7 mouse cellular contexts compared by ENCODE assay signal in the genomic region with DNA sequence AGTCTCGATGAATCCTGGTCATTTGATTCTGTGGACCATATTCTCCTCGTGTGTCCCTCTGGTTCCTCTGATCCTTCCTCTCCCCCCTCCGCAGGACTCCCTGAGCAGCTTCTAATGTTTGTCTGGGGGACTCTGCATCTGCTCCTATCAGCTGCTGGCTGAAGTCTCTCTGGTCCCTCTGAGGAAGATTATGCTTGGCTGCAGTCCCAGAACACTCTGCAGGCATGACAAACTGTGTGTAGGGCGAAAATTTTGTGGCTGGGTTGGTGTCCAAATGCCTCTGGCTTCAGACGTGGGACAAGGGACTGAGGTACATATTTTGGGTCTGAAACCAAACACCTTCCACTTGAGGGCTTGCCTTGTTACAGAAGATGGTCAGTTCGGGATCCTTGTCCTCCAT. TPM values are rescaled to one million over a fixed set of nuclear protein-coding genes. Genes with fewer than 3 reads are reported as not detected.
A peak's percentile ranks its signal among the peaks of the same experiment; 100 is the strongest.
DNase-seq lines count a peak whose midpoint lies in the region; ATAC-seq and TF ChIP-seq lines count a peak whose summit lies in the region.

No protein-coding gene starts in this region.

- no peaks in the 10 kb centered on the region for H3K36me3 ChIP-seq in midbrain, embryonic 14.5 days (ENCODE audit: control insufficient read depth, insufficient read depth, low read length)
- H3K36me3 ChIP-seq in midbrain, embryonic 10.5 days = no peaks in the 10 kb centered on the region

- no peak overlapping the region for H3K4me3 ChIP-seq in midbrain, embryonic 14.5 days (replicated peaks; ENCODE audit: low read depth, low read length)
- H3K4me3 ChIP-seq in midbrain, embryonic 10.5 days = no peak overlapping the region
- no peak overlapping the region for H3K4me3 ChIP-seq in left cerebral cortex, adult 2 months

- 0 out of 2 replicates have a peak overlapping the region, but pooled peaks have one; percentile 13 for H3K27ac ChIP-seq in midbrain, embryonic 14.5 days (replicated peaks; ENCODE audit: low read depth, low read length)
- H3K27ac ChIP-seq in midbrain, embryonic 10.5 days (replicated peaks) = no peak overlapping the region
- H3K27ac ChIP-seq in left cerebral cortex, adult 2 months = no peak overlapping the region

- 55% methylated on average over 6 of the region's 6 CpGs for WGBS in midbrain, embryonic 14.5 days
- WGBS in midbrain, embryonic 10.5 days = 66% methylated on average over 6 of the region's 6 CpGs

- no peak overlapping the region for H3K9ac ChIP-seq in midbrain, embryonic 14.5 days (replicated peaks; ENCODE audit: low read length)

- H3K4me1 ChIP-seq in midbrain, embryonic 14.5 days (ENCODE audit: control insufficient read depth, insufficient read depth, low read length) = no peaks in the 10 kb centered on the region; the same call in 1 of the 2 replicates
- peaks cover 4% of the 10 kb centered on the region for H3K4me1 ChIP-seq in midbrain, embryonic 10.5 days

- no peak overlapping the region for H3K4me2 ChIP-seq in midbrain, embryonic 14.5 days (ENCODE audit: low read length)

- intact Hi-C loops in heart, postnatal 10 days (cut with DNase I) = no loop called here
- intact Hi-C loops in left cerebral cortex, adult 2 months (cut with DNase I) = loop anchor here (5.0 kb wide), 1 partner anchor 95 kb away; no protein-coding TSS in a partner anchor

- DNase-seq in midbrain, embryonic 14.5 days = peak; percentile 67
- DNase-seq in midbrain, embryonic 10.5 days (ENCODE audit: low spot score) = no peak
- peak; percentile 44 to 55 for DNase-seq in frontal cortex, postnatal 10 days (ENCODE audit: low spot score in 2 of 2)
- peak; percentile 89 to 90 for DNase-seq in heart, postnatal 10 days
- DNase-seq in left cerebral cortex, adult 2 months (ENCODE audit: extremely low spot score in 1 of 2, low spot score in 2 of 2) = peak; percentile 24 to 52
- peak; percentile 31 for DNase-seq in right cerebral cortex, postnatal 25 days
- no peak for DNase-seq in spleen, adult 18-20 months

- no peaks in the 10 kb centered on the region for H3K27me3 ChIP-seq in midbrain, embryonic 14.5 days (ENCODE audit: control insufficient read depth, insufficient read depth, low read length)
- H3K27me3 ChIP-seq in midbrain, embryonic 10.5 days (ENCODE audit: low read depth, poor library complexity, severe bottlenecking) = peaks cover 5% of the 10 kb centered on the region; the same call in 1 of the 2 replicates

- H3K9me3 ChIP-seq in midbrain, embryonic 14.5 days (ENCODE audit: control insufficient read depth, low read length) = no peaks in the 10 kb centered on the region
- H3K9me3 ChIP-seq in midbrain, embryonic 10.5 days (replicated peaks) = no peaks in the 10 kb centered on the region

- peak; percentile 24; the same call in 1 of the 2 replicates for ATAC-seq in midbrain, embryonic 14.5 days (ENCODE audit: low FRiP score, low TSS enrichment)

- TF ChIP-seq CTCF in left cerebral cortex, adult 2 months (IDR thresholded peaks at IDR 0.05) = no peak

RNA-seq across cellular contexts. Expression of gene Gm5148, which starts 13.1 kb away (rescaled TPM):
- polyA plus RNA-seq in midbrain, embryonic 14.5 days (2014; fragmentation: Nextera tagmentation; extraction: Ambion mirVana) = 12.9 and 18.5 TPM in 2 replicates
- polyA plus RNA-seq in midbrain, embryonic 10.5 days (2016; fragmentation: Nextera tagmentation; extraction: Ambion mirVana) = 2.6 and 2.9 TPM in 2 replicates
- total RNA-seq in heart, postnatal 10 days (2021) = under 1 TPM in 1 of 2 experiments, not detected in 1; 0.38 TPM
- total RNA-seq in left cerebral cortex, adult 2 months (2021) = 1 to 10 TPM; 3.5 to 3.7 TPM

Comparison
In these comparisons a context has a peak if more than half of its experiments do, and no peak if none do; other contexts are left out.
1. DNase-seq: peak in midbrain, embryonic 14.5 days (single experiment), frontal cortex, postnatal 10 days (2 of 2), heart, postnatal 10 days (2 of 2), left cerebral cortex, adult 2 months (2 of 2) and right cerebral cortex, postnatal 25 days (single experiment); none in midbrain, embryonic 10.5 days (single experiment) and spleen, adult 18-20 months (0 of 2).